Mouse (Mus musculus) neural tube, embryonic 12.5 days (tissue): ENCODE measurements around the gene Slc12a3. TPM values are rescaled to one million over a fixed set of nuclear protein-coding genes. Genes with fewer than 3 reads are reported as not detected.

Source experiments
- ATAC-seq: fragments of 200-750 bp; cut with Nextera tagmentation; 2 replicates; pipeline ENCODE4 v1.8.0; 2017; ENCODE audit warnings: low read depth, mild to moderate bottlenecking, moderate TSS enrichment, moderate library complexity; ENCODE audit not compliant: low FRiP score
- H3K27ac ChIP-seq: fragments of 300-500 bp; sonication (generic); 2 replicates; pipeline ENCODE4 v1.5.1; 2016
- H3K27me3 ChIP-seq: fragments of 300-500 bp; sonication (generic); replicated peaks from 2 replicates; pipeline ENCODE4 v1.6.1; 2016; ENCODE audit warnings: mild to moderate bottlenecking
- H3K36me3 ChIP-seq: fragments of 300-500 bp; sonication (generic); 2 replicates; pipeline ENCODE4 v1.6.1; 2016; ENCODE audit warnings: mild to moderate bottlenecking
- H3K4me1 ChIP-seq: fragments of 300-500 bp; sonication (generic); 2 replicates; pipeline ENCODE4 v1.6.1; 2016
- H3K4me2 ChIP-seq: fragments of 300-500 bp; sonication (generic); replicated peaks from 2 replicates; pipeline ENCODE4 v1.6.1; 2016; ENCODE audit warnings: mild to moderate bottlenecking
- H3K4me3 ChIP-seq: fragments of 300-500 bp; sonication (generic); 2 replicates; pipeline ENCODE4 v1.5.1; 2016
- H3K9ac ChIP-seq: fragments of 300-500 bp; sonication (generic); 2 replicates; pipeline ENCODE4 v1.6.1; 2016; ENCODE audit warnings: mild to moderate bottlenecking
- H3K9me3 ChIP-seq: fragments of 300-500 bp; sonication (generic); 2 replicates; pipeline ENCODE4 v1.6.1; 2016; ENCODE audit warnings: mild to moderate bottlenecking
- WGBS: fragments of 180-500 bp; shearing (Covaris S2); methylation state at CpG from one replicate; pipeline ENCODE4 v1.1.7; 2016; 5-methylcytosine and 5-hydroxymethylcytosine counted together
- polyA plus RNA-seq: library from polyadenylated mRNA; unstranded; fragments of >200 nt; fragmentation: Nextera tagmentation; extraction: Ambion mirVana; gene quantifications from 2 replicates; pipeline ENCODE4 v1.2.1, GENCODE M21; 2016

Gene Slc12a3
- polyA plus RNA-seq, 1 experiment from 2014 or later, result 0.19 TPM

GRCm38 (mm10) chr8:94378763-94379415 is 49.9 kb downstream of the Slc12a3 start:
- no peak for ATAC-seq
- Histone ChIP-seq H3K4me3 (no peak overlapping the region), H3K4me1 (no peaks in the 10 kb centered on the region), H3K9ac (no peak overlapping the region), H3K27ac (no peak overlapping the region), H3K36me3 (no peaks in the 10 kb centered on the region), H3K27me3 (no peaks in the 10 kb centered on the region), H3K4me2 (no peak overlapping the region), H3K9me3 (no peaks in the 10 kb centered on the region)
- 89% methylated on average over 15 of the region's 15 CpGs for WGBS

GRCm38 (mm10) chr8:94379686-94380085 is 50.7 kb downstream of the Slc12a3 start:
- Histone ChIP-seq H3K4me1 (no peaks in the 10 kb centered on the region), H3K27me3 (no peaks in the 10 kb centered on the region), H3K9me3 (no peaks in the 10 kb centered on the region), H3K4me3 (no peak overlapping the region), H3K27ac (no peak overlapping the region), H3K36me3 (no peaks in the 10 kb centered on the region), H3K9ac (no peak overlapping the region), H3K4me2 (no peak overlapping the region)
- 92% methylated on average over 9 of the region's 9 CpGs for WGBS
- no peak for ATAC-seq

GRCm38 (mm10) chr8:94384166-94384565 is 55.2 kb downstream of the Slc12a3 start:
- no peaks in the 10 kb centered on the region; the same call in 1 of the 2 replicates for H3K36me3 ChIP-seq
- H3K4me2 ChIP-seq, result no peak overlapping the region
- H3K27ac ChIP-seq, result no peak overlapping the region
- H3K4me3 ChIP-seq, result no peak overlapping the region
- 92% methylated on average over 7 of the region's 7 CpGs for WGBS
- H3K9me3 ChIP-seq, result no peaks in the 10 kb centered on the region
- H3K4me1 ChIP-seq, result peaks cover 10% of the 10 kb centered on the region; the same call in 1 of the 2 replicates
- no peak overlapping the region for H3K9ac ChIP-seq
- no peaks in the 10 kb centered on the region for H3K27me3 ChIP-seq
- ATAC-seq, result no peak

GRCm38 (mm10) chr8:94385506-94386213 is 56.7 kb downstream of the Slc12a3 start:
- WGBS, result 24% methylated on average over 20 of the region's 20 CpGs
- Histone ChIP-seq H3K4me1 (peaks cover 10% of the 10 kb centered on the region; the same call in 1 of the 2 replicates), H3K9me3 (no peaks in the 10 kb centered on the region), H3K9ac (peak overlapping the region; percentile 84), H3K27me3 (no peaks in the 10 kb centered on the region), H3K4me3 (peak overlapping the region; percentile 76), H3K36me3 (peaks cover 15% of the 10 kb centered on the region), H3K27ac (peak overlapping the region; percentile 55; the same call in 1 of the 2 replicates), H3K4me2 (peak overlapping the region; percentile 83)
- peak; percentile 29; the same call in 1 of the 2 replicates for ATAC-seq

- H3K4me1 ChIP-seq, result peaks cover 10% of the 10 kb centered on the region; the same call in 1 of the 2 replicates
- peaks cover 22% of the 10 kb centered on the region for H3K36me3 ChIP-seq
- peak; percentile 99 for ATAC-seq
- peak within 1 kb of the TSS; percentile 83 for H3K4me2 ChIP-seq
- no peaks in the 10 kb centered on the region for H3K9me3 ChIP-seq
- under 1% methylated on average over 65 of the region's 65 CpGs for WGBS
- peak within 1 kb of the TSS; percentile 84 for H3K9ac ChIP-seq
- peak within 1 kb of the TSS; percentile 55; the same call in 1 of the 2 replicates for H3K27ac ChIP-seq
- no peaks in the 10 kb centered on the region for H3K27me3 ChIP-seq
- H3K4me3 ChIP-seq, result peak within 1 kb of the TSS; percentile 76
Observed at GRCm38 (mm10) chr8:94386214-94387026, 57.4 kb downstream of the Slc12a3 start, which contains the start of gene Herpud1. Gene Herpud1, plus strand, starts transcription at chr8:94386438.

GRCm38 (mm10) chr8:94387027-94387684 is 58.2 kb downstream of the Slc12a3 start:
- Histone ChIP-seq H3K36me3 (peaks cover 30% of the 10 kb centered on the region), H3K4me3 (peak overlapping the region; percentile 76), H3K9me3 (no peaks in the 10 kb centered on the region), H3K27me3 (no peaks in the 10 kb centered on the region), H3K4me2 (peak overlapping the region; percentile 83), H3K4me1 (peaks cover 10% of the 10 kb centered on the region; the same call in 1 of the 2 replicates), H3K27ac (no peak overlapping the region), H3K9ac (peak overlapping the region; percentile 84)
- ATAC-seq, result peak; percentile 49
- WGBS, result under 1% methylated on average over 25 of the region's 25 CpGs

- Histone ChIP-seq H3K36me3 (peaks cover 36% of the 10 kb centered on the region), H3K27me3 (no peaks in the 10 kb centered on the region), H3K4me3 (peak overlapping the region; percentile 76), H3K4me2 (peak overlapping the region; percentile 83), H3K27ac (no peak overlapping the region), H3K4me1 (peaks cover 10% of the 10 kb centered on the region; the same call in 1 of the 2 replicates), H3K9ac (peak overlapping the region; percentile 84), H3K9me3 (no peaks in the 10 kb centered on the region)
- no peak for ATAC-seq
- WGBS, result 44% methylated on average over 6 of the region's 6 CpGs
Observed at GRCm38 (mm10) chr8:94387785-94388184, 58.8 kb downstream of the Slc12a3 start.

GRCm38 (mm10) chr8:94389531-94389930 is 60.5 kb downstream of the Slc12a3 start:
- Histone ChIP-seq H3K9me3 (no peaks in the 10 kb centered on the region), H3K36me3 (peaks cover 46% of the 10 kb centered on the region), H3K9ac (no peak overlapping the region), H3K27ac (no peak overlapping the region), H3K4me1 (peaks cover 10% of the 10 kb centered on the region; the same call in 1 of the 2 replicates), H3K4me3 (no peak overlapping the region), H3K27me3 (no peaks in the 10 kb centered on the region), H3K4me2 (no peak overlapping the region)
- no peak for ATAC-seq
- WGBS, result 93% methylated on average over 6 of the region's 6 CpGs

GRCm38 (mm10) chr8:94390429-94390828 is 61.4 kb downstream of the Slc12a3 start:
- Histone ChIP-seq H3K4me2 (no peak overlapping the region), H3K27me3 (no peaks in the 10 kb centered on the region), H3K9ac (no peak overlapping the region), H3K36me3 (peaks cover 54% of the 10 kb centered on the region), H3K9me3 (no peaks in the 10 kb centered on the region), H3K4me1 (peaks cover 9% of the 10 kb centered on the region; the same call in 1 of the 2 replicates), H3K4me3 (no peak overlapping the region), H3K27ac (no peak overlapping the region)
- no peak for ATAC-seq
- WGBS, result 95% methylated on average over 6 of the region's 6 CpGs

GRCm38 (mm10) chr8:94390910-94391309 is 61.9 kb downstream of the Slc12a3 start:
- H3K36me3 ChIP-seq, result peaks cover 58% of the 10 kb centered on the region

GRCm38 (mm10) chr8:94392147-94392546 is 63.1 kb downstream of the Slc12a3 start:
- H3K27ac ChIP-seq, result no peak overlapping the region
- peaks cover 5% of the 10 kb centered on the region; the same call in 1 of the 2 replicates for H3K4me1 ChIP-seq
- no peak overlapping the region for H3K9ac ChIP-seq
- WGBS, result 80% methylated on average over 12 of the region's 12 CpGs
- ATAC-seq, result no peak
- no peak overlapping the region for H3K4me3 ChIP-seq
- no peaks in the 10 kb centered on the region for H3K9me3 ChIP-seq
- H3K27me3 ChIP-seq, result no peaks in the 10 kb centered on the region
- no peak overlapping the region for H3K4me2 ChIP-seq
- H3K36me3 ChIP-seq, result peaks cover 61% of the 10 kb centered on the region

More at GRCm38 (mm10) chr8:94390910-94391309, 61.9 kb downstream of the Slc12a3 start:
- H3K4me3 ChIP-seq, result no peak overlapping the region
- no peaks in the 10 kb centered on the region for H3K9me3 ChIP-seq
- H3K27me3 ChIP-seq, result no peaks in the 10 kb centered on the region
- no peak for ATAC-seq
- 98% methylated on average over 8 of the region's 8 CpGs for WGBS
- no peak overlapping the region for H3K27ac ChIP-seq
- no peak overlapping the region for H3K9ac ChIP-seq
- H3K4me2 ChIP-seq, result no peak overlapping the region
- H3K4me1 ChIP-seq, result peaks cover 5% of the 10 kb centered on the region; the same call in 1 of the 2 replicates
